Mouse (Mus musculus): ENCODE results near the gene Plac8.

- TF ChIP-seq CTCF (IDR thresholded peaks at IDR 0.05; ENCODE audit: borderline replicate concordance, insufficient read depth, low read depth, low read length) (no peak), POLR2A (IDR thresholded peaks at IDR 0.05; ENCODE audit: borderline replicate concordance, insufficient read depth, low read length) (no peak)
These were observed 47.7 kb upstream of the Plac8 start for GRCm38 (mm10) chr5:100619586-100620275.

Measured in cerebellum, adult 2 months (tissue).